Mouse (Mus musculus): Measurements from ENCODE around the gene Tsc22d1. TPM values are rescaled to one million over a fixed set of nuclear protein-coding genes. Genes with fewer than 3 reads are reported as not detected.

Gene Tsc22d1
- total RNA-seq, 2 experiments from 2014 or later: 14.4 to 18.6 TPM

- no peak for ATAC-seq (replicated peaks; ENCODE audit: low FRiP score, poor library complexity, severe bottlenecking)
Observed at GRCm38 (mm10) chr14:76432369-76432768, 17.6 kb downstream of the Tsc22d1 start.

GRCm38 (mm10) chr14:76432816-76433215, 18.1 kb downstream of the Tsc22d1 start:
- no peak for ATAC-seq (replicated peaks; ENCODE audit: low FRiP score, poor library complexity, severe bottlenecking)

GRCm38 (mm10) chr14:76442160-76442559, 27.4 kb downstream of the Tsc22d1 start:
- no peak for ATAC-seq (replicated peaks; ENCODE audit: low FRiP score, poor library complexity, severe bottlenecking)

- no peak for ATAC-seq (replicated peaks; ENCODE audit: low FRiP score, poor library complexity, severe bottlenecking)
Observed at GRCm38 (mm10) chr14:76448987-76449386, 34.2 kb downstream of the Tsc22d1 start.

GRCm38 (mm10) chr14:76451011-76451410, 36.2 kb downstream of the Tsc22d1 start:
- ATAC-seq (replicated peaks; ENCODE audit: low FRiP score, poor library complexity, severe bottlenecking): no peak

- no peak for ATAC-seq (replicated peaks; ENCODE audit: low FRiP score, poor library complexity, severe bottlenecking)
Observed at GRCm38 (mm10) chr14:76452751-76453360, 38.1 kb downstream of the Tsc22d1 start.

- no peak for ATAC-seq (replicated peaks; ENCODE audit: low FRiP score, poor library complexity, severe bottlenecking)
Observed at GRCm38 (mm10) chr14:76454673-76455072, 39.9 kb downstream of the Tsc22d1 start.

- ATAC-seq (replicated peaks; ENCODE audit: low FRiP score, poor library complexity, severe bottlenecking): no peak
Observed at GRCm38 (mm10) chr14:76455159-76455558, 40.4 kb downstream of the Tsc22d1 start.

- no peak for ATAC-seq (replicated peaks; ENCODE audit: low FRiP score, poor library complexity, severe bottlenecking)
Observed at GRCm38 (mm10) chr14:76457696-76458095, 42.9 kb downstream of the Tsc22d1 start.

GRCm38 (mm10) chr14:76460181-76460580, 45.4 kb downstream of the Tsc22d1 start:
- ATAC-seq (replicated peaks; ENCODE audit: low FRiP score, poor library complexity, severe bottlenecking): no peak

- no peak for ATAC-seq (replicated peaks; ENCODE audit: low FRiP score, poor library complexity, severe bottlenecking)
Observed at GRCm38 (mm10) chr14:76461182-76461775, 46.5 kb downstream of the Tsc22d1 start.

- no peak for ATAC-seq (replicated peaks; ENCODE audit: low FRiP score, poor library complexity, severe bottlenecking)
Observed at GRCm38 (mm10) chr14:76463414-76464098, 48.8 kb downstream of the Tsc22d1 start.

GRCm38 (mm10) chr14:76464967-76465366, 50.2 kb downstream of the Tsc22d1 start:
- ATAC-seq (replicated peaks; ENCODE audit: low FRiP score, poor library complexity, severe bottlenecking): no peak

- no peak for ATAC-seq (replicated peaks; ENCODE audit: low FRiP score, poor library complexity, severe bottlenecking)
Observed at GRCm38 (mm10) chr14:76466641-76467323, 52.0 kb downstream of the Tsc22d1 start.

- ATAC-seq (replicated peaks; ENCODE audit: low FRiP score, poor library complexity, severe bottlenecking): no peak
Observed at GRCm38 (mm10) chr14:76467932-76468331, 53.2 kb downstream of the Tsc22d1 start.

- no peak for ATAC-seq (replicated peaks; ENCODE audit: low FRiP score, poor library complexity, severe bottlenecking)
Observed at GRCm38 (mm10) chr14:76471301-76471700, 56.5 kb downstream of the Tsc22d1 start.

GRCm38 (mm10) chr14:76472487-76472886, 57.7 kb downstream of the Tsc22d1 start:
- no peak for ATAC-seq (replicated peaks; ENCODE audit: low FRiP score, poor library complexity, severe bottlenecking)

- ATAC-seq (replicated peaks; ENCODE audit: low FRiP score, poor library complexity, severe bottlenecking): no peak
Observed at GRCm38 (mm10) chr14:76473404-76473803, 58.6 kb downstream of the Tsc22d1 start.

- ATAC-seq (replicated peaks; ENCODE audit: low FRiP score, poor library complexity, severe bottlenecking): no peak
Observed at GRCm38 (mm10) chr14:76474165-76474564, 59.4 kb downstream of the Tsc22d1 start.

GRCm38 (mm10) chr14:76476770-76477169, 62.0 kb downstream of the Tsc22d1 start:
- no peak for ATAC-seq (replicated peaks; ENCODE audit: low FRiP score, poor library complexity, severe bottlenecking)

GRCm38 (mm10) chr14:76478076-76478475, 63.3 kb downstream of the Tsc22d1 start:
- ATAC-seq (replicated peaks; ENCODE audit: low FRiP score, poor library complexity, severe bottlenecking): no peak

Data from erythroblast, adult 5-6 weeks (primary cell).